Mouse (Mus musculus) layer of hippocampus, adult 2 months (tissue): ENCODE measurements at regions not wholly inside any gene's neighbourhood (a gene's known extent, or its start where the extent isn't known, plus 50 kb on each side); places are given as distances from the start of the nearest gene placed in this dataset.

Experiments
- DNase-seq, 2 experiments: peaks; one replicate each; pipeline ENCODE4 v3.0.0; 2022; ENCODE audit warnings: low spot score in 2 of 2
- H3K27ac ChIP-seq: fragments of 200-600 bp; 2 replicates; pipeline ENCODE4 v1.8.1; 2022
- H3K4me3 ChIP-seq: fragments of 200-600 bp; 2 replicates; pipeline ENCODE4 v1.8.1; 2022; ENCODE audit warnings: mild to moderate bottlenecking
- CTCF ChIP-seq: fragments of 200-600 bp; conservative IDR thresholded peaks from 2 replicates; pipeline ENCODE4 v1.8.1; 2022; ENCODE audit warnings: antibody characterized with exemption, mild to moderate bottlenecking, moderate library complexity

- no peak overlapping the region for H3K27ac ChIP-seq
- H3K4me3 ChIP-seq, result no peak overlapping the region
- TF ChIP-seq CTCF, result peak; percentile 61
- no peak for DNase-seq
These were observed 101.9 kb upstream of the Ercc6l2 start for GRCm38 (mm10) chr13:63713137-63713536.

GRCm38 (mm10) chr13:63716498-63716897 is 98.5 kb upstream of the Ercc6l2 start:
- H3K4me3 ChIP-seq, result no peak overlapping the region
- peak; percentile 51 for TF ChIP-seq CTCF
- DNase-seq, result no peak
- H3K27ac ChIP-seq, result no peak overlapping the region

GRCm38 (mm10) chr13:63717249-63717648 is 97.8 kb upstream of the Ercc6l2 start:
- Histone ChIP-seq H3K27ac (no peak overlapping the region), H3K4me3 (no peak overlapping the region)
- DNase-seq, result no peak
- TF ChIP-seq CTCF, result no peak

GRCm38 (mm10) chr13:63718782-63719181 is 96.3 kb upstream of the Ercc6l2 start:
- Histone ChIP-seq H3K27ac (no peak overlapping the region), H3K4me3 (no peak overlapping the region)
- no peak for TF ChIP-seq CTCF
- DNase-seq, result no peak

GRCm38 (mm10) chr13:63719351-63720207 is 95.5 kb upstream of the Ercc6l2 start:
- no peak overlapping the region for H3K4me3 ChIP-seq
- DNase-seq, result no peak
- no peak overlapping the region for H3K27ac ChIP-seq
- TF ChIP-seq CTCF, result no peak

- no peak for DNase-seq
- TF ChIP-seq CTCF, result no peak
- H3K27ac ChIP-seq, result no peak overlapping the region
- H3K4me3 ChIP-seq, result no peak overlapping the region
These were observed 94.4 kb upstream of the Ercc6l2 start for GRCm38 (mm10) chr13:63720610-63721009.

GRCm38 (mm10) chr13:63721011-63721625 is 93.9 kb upstream of the Ercc6l2 start:
- DNase-seq, result no peak
- Histone ChIP-seq H3K27ac (no peak overlapping the region), H3K4me3 (no peak overlapping the region)
- no peak for TF ChIP-seq CTCF

GRCm38 (mm10) chr13:63724293-63724692 is 90.7 kb upstream of the Ercc6l2 start:
- Histone ChIP-seq H3K27ac (no peak overlapping the region), H3K4me3 (no peak overlapping the region)
- DNase-seq, result no peak
- no peak for TF ChIP-seq CTCF

GRCm38 (mm10) chr13:63724843-63725582 is 90.0 kb upstream of the Ercc6l2 start:
- no peak for DNase-seq
- H3K27ac ChIP-seq, result no peak overlapping the region
- TF ChIP-seq CTCF, result no peak
- no peak overlapping the region for H3K4me3 ChIP-seq

GRCm38 (mm10) chr13:63726035-63726434 is 89.0 kb upstream of the Ercc6l2 start:
- no peak overlapping the region for H3K27ac ChIP-seq
- DNase-seq, result no peak

GRCm38 (mm10) chr13:63726509-63726908 is 88.5 kb upstream of the Ercc6l2 start:
- TF ChIP-seq CTCF, result no peak
- Histone ChIP-seq H3K4me3 (no peak overlapping the region), H3K27ac (no peak overlapping the region)
- DNase-seq, result no peak

More at GRCm38 (mm10) chr13:63726035-63726434, 89.0 kb upstream of the Ercc6l2 start:
- no peak for TF ChIP-seq CTCF
- no peak overlapping the region for H3K4me3 ChIP-seq

GRCm38 (mm10) chr13:63735739-63736138 is 79.3 kb upstream of the Ercc6l2 start:
- DNase-seq, result no peak
- TF ChIP-seq CTCF, result no peak
- Histone ChIP-seq H3K4me3 (no peak overlapping the region), H3K27ac (no peak overlapping the region)

- DNase-seq, result peak; percentile 5 to 21
- no peak for TF ChIP-seq CTCF
- Histone ChIP-seq H3K27ac (no peak overlapping the region), H3K4me3 (no peak overlapping the region)
These were observed 73.2 kb upstream of the Ercc6l2 start for GRCm38 (mm10) chr13:63741879-63742278.
